Mouse (Mus musculus): Measurements from ENCODE around the gene Ccdc180. TPM values are rescaled to one million over a fixed set of nuclear protein-coding genes. Genes with fewer than 3 reads are reported as not detected.

Gene Ccdc180
- total and polyA plus RNA-seq, 2 experiments from 2014 or later = 0.27 to 0.48 TPM

DNA sequence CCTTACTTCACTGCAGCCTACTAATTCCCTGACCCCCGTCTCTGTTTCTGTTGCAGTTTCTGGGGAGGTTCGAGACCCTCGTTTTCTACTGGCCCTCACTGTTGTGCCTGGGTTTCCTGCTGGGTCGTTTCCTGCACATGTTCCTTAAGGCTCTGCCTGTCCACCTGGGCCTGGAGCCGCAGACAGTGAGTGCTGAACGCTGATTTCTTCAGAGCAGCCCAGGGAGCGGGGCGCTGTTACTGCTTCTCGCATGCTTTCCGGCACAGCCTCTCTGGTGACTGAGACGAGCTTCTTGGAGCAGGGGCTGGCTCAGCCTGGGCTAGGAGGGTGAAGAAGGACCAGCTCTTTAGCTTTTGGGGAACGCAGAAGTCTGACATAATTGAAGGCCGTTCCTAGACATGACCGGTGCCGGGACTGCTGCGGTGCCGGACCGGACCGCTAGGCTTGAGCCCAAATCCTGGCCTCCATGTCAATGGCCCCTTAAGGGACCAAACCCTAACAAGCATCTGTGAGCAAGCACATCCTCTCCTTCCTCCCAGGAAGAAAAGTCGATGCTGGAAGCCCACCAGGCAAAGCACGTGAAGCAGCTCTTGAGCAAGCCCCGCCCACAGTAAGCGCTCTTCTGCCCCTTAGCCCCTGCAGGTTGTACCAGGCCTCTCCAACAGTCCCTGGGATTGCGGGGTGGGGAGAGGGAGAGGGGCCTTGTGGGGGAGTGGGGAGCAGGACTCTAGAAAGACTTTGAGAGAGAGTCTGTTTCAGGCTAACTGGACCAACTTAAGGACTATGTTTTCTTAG is 20.9 kb upstream of the Ccdc180 start:
- 29% methylated on average over 24 of the region's 24 CpGs for WGBS
- no peaks in the 10 kb centered on the region for H3K27me3 ChIP-seq (ENCODE audit: insufficient read depth, low read length)
- TF ChIP-seq CTCF (IDR thresholded peaks at IDR 0.05) = no peak
- no peak overlapping the region for H3K27ac ChIP-seq (ENCODE audit: low read depth, low read length)
- H3K36me3 ChIP-seq (ENCODE audit: insufficient read depth, low read length) = no peaks in the 10 kb centered on the region
- H3K9ac ChIP-seq (replicated peaks; ENCODE audit: low read length, poor library complexity, severe bottlenecking) = no peak overlapping the region
- H3K9me3 ChIP-seq (ENCODE audit: low read length) = no peaks in the 10 kb centered on the region
- DNase-seq (ENCODE audit: low spot score) (no peak), ATAC-seq (ENCODE audit: low FRiP score) (no peak)
- no peak overlapping the region for H3K4me3 ChIP-seq (ENCODE audit: low read depth, low read length)
- H3K4me2 ChIP-seq (ENCODE audit: low read depth, low read length, poor library complexity, severe bottlenecking) = peak overlapping the region; percentile 10; the same call in 1 of the 2 replicates
- peaks cover 3% of the 10 kb centered on the region; the same call in 1 of the 2 replicates for H3K4me1 ChIP-seq (ENCODE audit: insufficient read depth, low read length)

DNA sequence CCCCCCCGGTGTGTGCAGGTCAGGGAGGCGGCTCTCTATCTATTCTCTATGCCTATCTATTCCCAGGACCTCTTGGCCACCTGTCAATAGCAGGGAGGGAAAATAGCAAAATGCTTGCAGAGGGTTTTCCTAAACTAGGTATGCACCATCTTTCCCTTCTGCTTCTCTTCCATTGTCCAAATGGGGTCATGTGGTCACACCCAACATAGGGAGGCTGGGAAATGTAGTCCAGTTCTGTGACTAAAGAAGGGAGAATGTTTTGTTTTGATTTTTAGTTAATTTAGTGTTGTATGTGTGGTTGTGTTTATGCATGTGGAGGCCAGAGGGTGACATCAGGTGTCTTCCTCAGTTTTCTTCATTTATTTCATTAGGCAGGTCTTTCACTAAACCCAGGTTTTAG is 18.0 kb upstream of the Ccdc180 start:
- no peak overlapping the region for H3K4me2 ChIP-seq (ENCODE audit: low read depth, low read length, poor library complexity, severe bottlenecking)
- no peaks in the 10 kb centered on the region for H3K27me3 ChIP-seq (ENCODE audit: insufficient read depth, low read length)
- no peaks in the 10 kb centered on the region for H3K36me3 ChIP-seq (ENCODE audit: insufficient read depth, low read length)
- no peak overlapping the region for H3K27ac ChIP-seq (ENCODE audit: low read depth, low read length)
- peaks cover 3% of the 10 kb centered on the region; the same call in 1 of the 2 replicates for H3K4me1 ChIP-seq (ENCODE audit: insufficient read depth, low read length)
- no peak overlapping the region for H3K9ac ChIP-seq (replicated peaks; ENCODE audit: low read length, poor library complexity, severe bottlenecking)
- DNase-seq (ENCODE audit: low spot score) (no peak), ATAC-seq (ENCODE audit: low FRiP score) (no peak)
- no peak for TF ChIP-seq CTCF (IDR thresholded peaks at IDR 0.05)
- 67% methylated on average over 1 of the region's 2 CpGs for WGBS
- H3K9me3 ChIP-seq (ENCODE audit: low read length) = no peaks in the 10 kb centered on the region
- no peak overlapping the region for H3K4me3 ChIP-seq (ENCODE audit: low read depth, low read length)

DNA sequence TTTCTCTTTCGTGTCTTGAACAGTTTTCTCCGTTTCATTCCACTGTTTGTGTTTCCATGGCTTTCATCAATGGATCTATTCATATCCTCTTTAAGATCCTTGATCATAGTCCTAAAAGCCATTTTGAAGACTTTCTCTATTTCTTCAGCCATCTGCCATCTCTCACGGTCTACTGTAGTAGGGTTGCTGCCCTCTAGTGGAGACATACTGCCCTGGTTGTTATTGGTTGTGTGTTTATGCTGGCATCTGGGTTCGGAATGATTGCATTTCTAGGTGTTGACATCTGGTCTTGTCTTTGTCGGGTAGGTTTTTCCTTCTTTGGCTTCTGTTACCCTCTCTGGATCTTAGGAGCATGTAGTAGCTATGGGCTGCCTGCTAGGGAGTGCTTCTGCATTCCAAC is 11.2 kb upstream of the Ccdc180 start:
- Histone ChIP-seq H3K27ac (ENCODE audit: low read depth, low read length) (no peak overlapping the region), H3K9me3 (ENCODE audit: low read length) (no peaks in the 10 kb centered on the region), H3K36me3 (ENCODE audit: insufficient read depth, low read length) (no peaks in the 10 kb centered on the region), H3K4me2 (ENCODE audit: low read depth, low read length, poor library complexity, severe bottlenecking) (no peak overlapping the region), H3K27me3 (ENCODE audit: insufficient read depth, low read length) (no peaks in the 10 kb centered on the region), H3K9ac (replicated peaks; ENCODE audit: low read length, poor library complexity, severe bottlenecking) (no peak overlapping the region), H3K4me1 (ENCODE audit: insufficient read depth, low read length) (no peaks in the 10 kb centered on the region), H3K4me3 (ENCODE audit: low read depth, low read length) (no peak overlapping the region)
- peak; percentile 77 for DNase-seq (ENCODE audit: low spot score)
- peak; percentile 80 for TF ChIP-seq CTCF (IDR thresholded peaks at IDR 0.05)
- ATAC-seq (ENCODE audit: low FRiP score) = no peak
- WGBS = 44% methylated on average over 5 of the region's 5 CpGs

DNA sequence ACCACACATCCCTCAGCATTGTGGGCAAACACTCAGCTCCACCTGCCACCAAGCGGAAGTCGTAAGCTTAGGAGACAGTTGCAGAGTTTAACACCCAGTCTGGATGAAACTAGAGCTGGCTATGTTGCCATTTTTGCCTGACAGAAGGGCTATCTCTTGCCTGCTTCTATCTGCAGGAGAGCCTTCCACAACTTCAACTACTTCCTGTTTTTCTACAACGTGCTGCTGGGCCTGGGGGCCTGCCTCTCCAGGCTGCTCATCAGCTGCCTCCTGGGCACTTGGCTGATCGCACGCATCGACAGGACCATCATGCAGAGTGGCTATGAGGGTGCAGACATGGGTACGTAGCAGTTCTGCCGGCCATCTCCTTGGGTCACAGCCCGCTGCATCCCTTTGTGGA is 7.6 kb upstream of the Ccdc180 start:
- Histone ChIP-seq H3K36me3 (ENCODE audit: insufficient read depth, low read length) (no peaks in the 10 kb centered on the region), H3K4me3 (ENCODE audit: low read depth, low read length) (no peak overlapping the region), H3K4me1 (ENCODE audit: insufficient read depth, low read length) (no peaks in the 10 kb centered on the region), H3K9me3 (ENCODE audit: low read length) (no peaks in the 10 kb centered on the region), H3K27ac (ENCODE audit: low read depth, low read length) (no peak overlapping the region), H3K9ac (replicated peaks; ENCODE audit: low read length, poor library complexity, severe bottlenecking) (no peak overlapping the region), H3K27me3 (ENCODE audit: insufficient read depth, low read length) (no peaks in the 10 kb centered on the region), H3K4me2 (ENCODE audit: low read depth, low read length, poor library complexity, severe bottlenecking) (no peak overlapping the region)
- ATAC-seq (ENCODE audit: low FRiP score) (no peak), DNase-seq (ENCODE audit: low spot score) (no peak)
- 88% methylated on average over 9 of the region's 9 CpGs for WGBS
- TF ChIP-seq CTCF (IDR thresholded peaks at IDR 0.05) = no peak

DNA sequence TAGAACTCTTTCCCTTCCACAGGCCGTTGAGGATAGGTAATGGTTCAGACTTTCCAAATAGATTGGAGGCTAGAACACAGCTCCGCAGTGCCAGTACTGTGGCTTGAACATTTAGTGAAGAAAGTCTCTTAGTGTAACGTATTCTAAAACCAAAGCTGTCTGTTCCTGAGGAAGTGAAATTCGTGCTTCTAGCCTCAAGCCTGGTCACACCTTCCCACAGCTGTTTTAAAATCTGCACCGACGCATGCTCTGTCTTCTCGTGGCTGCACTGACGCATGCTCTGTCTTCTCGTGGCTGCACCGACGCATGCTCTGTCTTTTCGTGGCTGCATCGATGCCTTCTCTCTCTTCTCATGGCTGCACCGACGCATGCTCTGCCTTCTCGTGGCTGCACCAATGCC is 6.9 kb upstream of the Ccdc180 start:
- no peaks in the 10 kb centered on the region for H3K36me3 ChIP-seq (ENCODE audit: insufficient read depth, low read length)
- ATAC-seq (ENCODE audit: low FRiP score) = no peak

DNA sequence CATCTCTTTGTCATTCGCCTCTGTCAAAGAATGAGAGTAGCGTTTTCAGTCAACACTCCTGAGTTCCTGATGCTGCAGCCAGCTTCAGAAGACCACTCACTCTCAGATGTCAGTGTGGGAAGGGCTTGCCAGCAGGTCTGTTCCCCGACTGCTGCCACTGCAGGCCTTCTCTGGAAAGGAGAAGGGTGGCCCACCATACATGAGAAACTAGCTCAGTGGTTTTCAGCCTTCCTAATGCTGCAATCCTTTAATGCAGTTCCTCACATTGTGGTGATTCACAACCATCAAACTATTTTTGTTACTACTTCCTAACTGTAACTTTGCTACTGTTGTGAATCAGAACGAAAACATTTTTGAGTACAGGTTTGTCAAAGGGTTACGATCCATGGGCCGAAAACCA is 616 bp upstream of the Ccdc180 start:
- Histone ChIP-seq H3K9ac (replicated peaks; ENCODE audit: low read length, poor library complexity, severe bottlenecking) (no peak overlapping the region), H3K36me3 (ENCODE audit: insufficient read depth, low read length) (no peaks in the 10 kb centered on the region), H3K4me3 (ENCODE audit: low read depth, low read length) (no peak overlapping the region), H3K4me1 (ENCODE audit: insufficient read depth, low read length) (no peaks in the 10 kb centered on the region; the same call in 1 of the 2 replicates), H3K9me3 (ENCODE audit: low read length) (no peaks in the 10 kb centered on the region), H3K27ac (ENCODE audit: low read depth, low read length) (no peak overlapping the region), H3K4me2 (ENCODE audit: low read depth, low read length, poor library complexity, severe bottlenecking) (no peak overlapping the region), H3K27me3 (ENCODE audit: insufficient read depth, low read length) (no peaks in the 10 kb centered on the region; the same call in 1 of the 2 replicates)
- TF ChIP-seq CTCF (IDR thresholded peaks at IDR 0.05) = no peak
- ATAC-seq (ENCODE audit: low FRiP score) (no peak), DNase-seq (ENCODE audit: low spot score) (no peak)
- 61% methylated on average over 6 of the region's 6 CpGs for WGBS

More for the DNA sequence above, 6.9 kb upstream of the Ccdc180 start:
- Histone ChIP-seq H3K4me3 (ENCODE audit: low read depth, low read length) (no peak overlapping the region), H3K4me2 (ENCODE audit: low read depth, low read length, poor library complexity, severe bottlenecking) (no peak overlapping the region), H3K27me3 (ENCODE audit: insufficient read depth, low read length) (no peaks in the 10 kb centered on the region), H3K9ac (replicated peaks; ENCODE audit: low read length, poor library complexity, severe bottlenecking) (no peak overlapping the region), H3K9me3 (ENCODE audit: low read length) (no peaks in the 10 kb centered on the region), H3K27ac (ENCODE audit: low read depth, low read length) (no peak overlapping the region), H3K4me1 (ENCODE audit: insufficient read depth, low read length) (no peaks in the 10 kb centered on the region)
- DNase-seq (ENCODE audit: low spot score) = no peak
- TF ChIP-seq CTCF (IDR thresholded peaks at IDR 0.05) = no peak
- WGBS = 95% methylated on average over 16 of the region's 16 CpGs
